Mouse (Mus musculus) myocyte (in vitro differentiated cells): ENCODE data around the gene Bbs1.

Experiments
- MYOD1 ChIP-seq, 3 experiments: IDR thresholded peaks; one replicate each; pipeline ENCODE4 v1.6.1; 2011; ENCODE audit warnings: control low read depth in 2 of 3, low read depth in 2 of 3, mild to moderate bottlenecking in 2 of 3, moderate library complexity in 1 of 3; ENCODE audit not compliant: insufficient read length in 2 of 3, control insufficient read depth in 1 of 3
- MYOG ChIP-seq, 3 experiments: IDR thresholded peaks; one replicate each; pipeline ENCODE4 v1.6.1; 2011; ENCODE audit warnings: control low read depth in 2 of 3, low read depth in 2 of 3, mild to moderate bottlenecking in 2 of 3; ENCODE audit not compliant: insufficient read length in 2 of 3, control insufficient read depth in 1 of 3, insufficient read depth in 1 of 3
- POLR2A ChIP-seq: IDR thresholded peaks from one replicate; pipeline ENCODE4 v1.6.1; 2011; ENCODE audit warnings: low read depth, mild to moderate bottlenecking, control low read depth, moderate library complexity; ENCODE audit not compliant: insufficient read length

DNA sequence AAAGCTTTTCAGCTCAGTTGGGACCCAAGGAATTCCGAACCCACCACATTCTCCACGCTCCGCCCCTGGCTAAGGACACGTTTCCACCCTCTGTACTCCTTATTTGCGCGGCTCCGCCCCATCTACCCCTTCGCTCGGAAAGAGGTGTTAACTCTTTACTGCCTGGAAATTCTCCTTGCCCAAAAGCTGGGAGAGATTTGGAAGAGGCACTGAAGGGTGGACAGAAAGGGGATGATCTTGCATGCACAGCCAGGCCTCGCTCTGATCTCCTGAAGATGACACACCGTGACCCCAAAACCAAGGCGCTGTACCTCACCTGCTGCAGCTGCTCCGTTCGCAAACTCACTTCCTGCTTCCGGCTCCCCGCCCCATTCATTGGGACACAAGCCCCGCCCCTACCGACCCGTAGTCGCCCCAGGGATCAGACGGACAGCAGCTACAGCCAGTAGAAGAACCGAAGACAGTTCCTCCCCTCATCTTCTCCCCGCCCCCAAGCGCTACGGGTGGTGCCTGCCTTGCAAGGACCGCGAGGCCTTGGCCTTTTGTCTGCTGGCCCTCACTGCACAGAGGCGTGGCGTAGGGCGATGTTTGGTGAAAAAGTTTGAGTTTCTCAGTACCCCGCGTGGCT, 21.6 kb upstream of the Bbs1 start, which contains the start of gene Dpp3:
- TF ChIP-seq MYOD1 (IDR thresholded peaks at IDR 0.05; ENCODE audit: control insufficient read depth in 1 of 3, insufficient read length in 2 of 3, low read depth in 2 of 3): peak in 2 of 3 experiments; percentile 65 to 81
- TF ChIP-seq POLR2A: peak; percentile 84
- TF ChIP-seq MYOG (IDR thresholded peaks at IDR 0.05; ENCODE audit: control insufficient read depth in 1 of 3, insufficient read depth in 1 of 3, insufficient read length in 2 of 3, low read depth in 2 of 3): peak in 2 of 3 experiments; percentile 48 to 78
